Comparison of ENCODE assay signal across 19 mouse cellular contexts in genomic region chr3:69761195-69761594, GRCm38 (mm10). TPM values are rescaled to one million over a fixed set of nuclear protein-coding genes. Genes with fewer than 3 reads are reported as not detected.
DNase-seq lines count a peak whose midpoint lies in the region; ATAC-seq and TF ChIP-seq lines count a peak whose summit lies in the region.
"Had no signal": no experiment of that assay in that cellular context is flagged by ENCODE, and none has a peak within 500 bp of the region (broad histone marks: within the 10 kb centered on the region; RNA-seq: fewer than 3 reads in every experiment).

No protein-coding gene starts in this region.

- no peaks in the 10 kb centered on the region for H3K27me3 ChIP-seq in stomach, embryonic 14.5 days (ENCODE audit: control insufficient read depth, insufficient read depth, low read length)
- H3K27me3 ChIP-seq: CH12.LX; heart, embryonic 12.5 days; lung, embryonic 15.5 days; megakaryocyte, embryonic 14.5 days had no signal

- H3K9me3 ChIP-seq in stomach, embryonic 14.5 days (ENCODE audit: control insufficient read depth, low read depth, low read length) = no peaks in the 10 kb centered on the region
- H3K9me3 ChIP-seq: heart, embryonic 12.5 days; lung, embryonic 15.5 days; megakaryocyte, embryonic 14.5 days had no signal

- no peak overlapping the region for H3K27ac ChIP-seq in stomach, embryonic 14.5 days (ENCODE audit: low read length)
- H3K27ac ChIP-seq in layer of hippocampus, adult 2 months = no peak overlapping the region
- H3K27ac ChIP-seq: lung, embryonic 15.5 days had no signal

- no peak overlapping the region for H3K9ac ChIP-seq in stomach, embryonic 14.5 days (replicated peaks; ENCODE audit: low read depth, low read length)
- H3K9ac ChIP-seq: heart, embryonic 12.5 days; lung, embryonic 15.5 days had no signal

- ATAC-seq in cerebellum, adult (ENCODE audit: insufficient number of reproducible peaks, low FRiP score, low TSS enrichment) = no peak
- 0 out of 2 replicates have a peak, but pooled peaks have one; percentile 61 for ATAC-seq in stomach, embryonic 14.5 days (ENCODE audit: insufficient number of reproducible peaks, insufficient read depth, low FRiP score, low read depth)
- ATAC-seq: inflammation-experienced regulatory T-cells, adult 6 months had no signal

- H3K4me1 ChIP-seq in stomach, embryonic 14.5 days (ENCODE audit: control insufficient read depth, insufficient read depth, low read length) = no peaks in the 10 kb centered on the region
- H3K4me1 ChIP-seq: heart, embryonic 12.5 days; megakaryocyte, embryonic 14.5 days had no signal

- peak; percentile 39 for DNase-seq in cerebellum, adult 11-12 months
- DNase-seq in cerebellum, adult 8-10 months = peak; percentile 29
- peak; percentile 19 for DNase-seq in kidney, adult 9 months
- DNase-seq in layer of hippocampus, adult 8-10 months (ENCODE audit: low spot score in 2 of 2) = no peak
- no peak for DNase-seq in adrenal gland, adult 18-20 months (ENCODE audit: low spot score in 2 of 2)
- no peak for DNase-seq in layer of hippocampus, adult 2 months (ENCODE audit: low spot score in 2 of 2)
- DNase-seq: adrenal gland, postnatal 36 days; gastrocnemius, postnatal 14 days; left cerebral cortex, postnatal 4 days; right cerebral cortex, postnatal 14 days; thymus, adult 18-20 months had no signal

- H3K4me3 ChIP-seq in stomach, embryonic 14.5 days (ENCODE audit: low read depth, low read length) = no peak overlapping the region
- H3K4me3 ChIP-seq in layer of hippocampus, adult 2 months = no peak overlapping the region
- H3K4me3 ChIP-seq: heart, embryonic 12.5 days; lung, embryonic 15.5 days; megakaryocyte, embryonic 14.5 days had no signal

- peaks cover 17% of the 10 kb centered on the region; the same call in 1 of the 2 replicates for H3K36me3 ChIP-seq in stomach, embryonic 14.5 days (ENCODE audit: control insufficient read depth, insufficient read depth, low read length)

- TF ChIP-seq CTCF in layer of hippocampus, adult 2 months (conservative IDR thresholded peaks at IDR 0.05) = no peak

- H3K4me2 ChIP-seq in stomach, embryonic 14.5 days (replicated peaks; ENCODE audit: low read depth, low read length) = no peak overlapping the region
- H3K4me2 ChIP-seq: heart, embryonic 12.5 days; liver, embryonic 11.5 days; lung, embryonic 15.5 days had no signal

- WGBS in stomach, embryonic 14.5 days = 79% methylated on average over 4 of the region's 4 CpGs

RNA-seq across cellular contexts. Expression of gene Nmd3, which starts 39.4 kb away (rescaled TPM):
- 143 and 147 TPM in 2 replicates for polyA plus RNA-seq in stomach, embryonic 14.5 days (2014; fragmentation: Nextera tagmentation; extraction: Ambion mirVana)
- total RNA-seq in layer of hippocampus, adult 8-10 months (2022) = 10 to 100 TPM; 47.0 to 68.9 (median 48.7) TPM
- 100 to 1,000 TPM in 1 of 2 experiments, 10 to 100 TPM in 1; 97.4 to 101 TPM for total RNA-seq in adrenal gland, adult 18-20 months (2021)
- 10 to 100 TPM; 45.0 to 50.0 TPM for total RNA-seq in layer of hippocampus, adult 2 months (2021)

Comparison
In these comparisons a context has a peak if more than half of its experiments do, and no peak if none do; other contexts are left out.
1. DNase-seq: peak in cerebellum, adult 11-12 months (single experiment), cerebellum, adult 8-10 months (single experiment) and kidney, adult 9 months (single experiment); none in layer of hippocampus, adult 8-10 months (0 of 2), adrenal gland, adult 18-20 months (0 of 2) and layer of hippocampus, adult 2 months (0 of 2).